Mouse (Mus musculus): ENCODE measurements around the gene Gpr83.

- TF ChIP-seq CTCF (IDR thresholded peaks at IDR 0.05; ENCODE audit: low read depth) (no peak), EP300 (IDR thresholded peaks at IDR 0.05; ENCODE audit: low read depth) (no peak)
Observed at GRCm38 (mm10) chr9:14821396-14821795, 38.6 kb upstream of the Gpr83 start.
